ENCODE assay signal across 15 mouse cellular contexts in the genomic region with DNA sequence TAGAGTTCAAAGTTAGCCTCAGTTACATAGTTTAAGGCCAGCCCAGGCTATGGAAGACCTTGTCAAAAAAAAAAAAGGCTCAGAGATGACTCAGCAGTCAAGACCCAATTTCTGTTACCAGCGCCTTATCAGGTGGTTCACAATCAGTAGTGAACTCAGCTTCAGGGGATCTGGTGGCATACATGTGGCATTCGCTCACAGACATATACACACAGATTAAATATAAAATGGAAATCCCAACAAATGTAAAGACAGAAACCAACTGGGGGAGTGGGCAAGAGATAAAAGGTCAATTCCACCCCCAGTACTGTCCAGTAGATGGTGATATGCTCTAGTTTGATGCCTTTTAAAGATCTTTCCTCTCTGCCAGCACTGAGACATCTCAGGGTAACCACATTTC. TPM values are rescaled to one million over a fixed set of nuclear protein-coding genes. Genes with fewer than 3 reads are reported as not detected.
DNase-seq lines count a peak whose midpoint lies in the region; ATAC-seq and TF ChIP-seq lines count a peak whose summit lies in the region.
"Had no signal": no experiment of that assay in that cellular context is flagged by ENCODE, and none has a peak within 500 bp of the region (broad histone marks: within the 10 kb centered on the region; RNA-seq: fewer than 3 reads in every experiment).

No protein-coding gene starts in this region.

- H3K36me3 ChIP-seq in intestine, embryonic 16.5 days (ENCODE audit: control insufficient read depth, insufficient read depth, low read length), result peaks cover under 1% of the 10 kb centered on the region; the same call in 1 of the 2 replicates
- H3K36me3 ChIP-seq in intestine, embryonic 15.5 days, result peaks cover 6% of the 10 kb centered on the region; the same call in 1 of the 2 replicates
- H3K36me3 ChIP-seq in stomach, embryonic 15.5 days, result peaks cover 5% of the 10 kb centered on the region; the same call in 1 of the 2 replicates
- H3K36me3 ChIP-seq in kidney, adult 2 months (ENCODE audit: control insufficient read depth, insufficient read depth, low read length), result no peaks in the 10 kb centered on the region; the same call in 1 of the 2 replicates
- peaks cover 14% of the 10 kb centered on the region; the same call in 1 of the 2 replicates for H3K36me3 ChIP-seq in kidney, embryonic 14.5 days (ENCODE audit: control insufficient read depth, insufficient read depth, low read length)

- ATAC-seq in intestine, embryonic 16.5 days, result no peak
- ATAC-seq in intestine, embryonic 15.5 days, result no peak
- ATAC-seq in stomach, embryonic 15.5 days (ENCODE audit: insufficient read depth, low FRiP score, low read depth), result no peak
- no peak for ATAC-seq in kidney, embryonic 14.5 days (ENCODE audit: low FRiP score, low TSS enrichment)
- ATAC-seq: forebrain, embryonic 14.5 days had no signal

- no peak overlapping the region for H3K9ac ChIP-seq in intestine, embryonic 16.5 days (ENCODE audit: low read depth, low read length)
- no peak overlapping the region for H3K9ac ChIP-seq in intestine, embryonic 15.5 days
- no peak overlapping the region for H3K9ac ChIP-seq in stomach, embryonic 15.5 days
- H3K9ac ChIP-seq in kidney, embryonic 14.5 days (ENCODE audit: low read depth, low read length), result no peak overlapping the region
- H3K9ac ChIP-seq: limb, embryonic 13.5 days had no signal

- intact Hi-C loops in left cerebral cortex, postnatal 36 days (cut with DNase I), result no loop called here

- no peak overlapping the region for H3K4me3 ChIP-seq in intestine, embryonic 16.5 days (ENCODE audit: low read length)
- H3K4me3 ChIP-seq in intestine, embryonic 15.5 days (replicated peaks), result no peak overlapping the region
- H3K4me3 ChIP-seq in stomach, embryonic 15.5 days (replicated peaks), result no peak overlapping the region
- no peak overlapping the region for H3K4me3 ChIP-seq in kidney, adult 2 months (ENCODE audit: insufficient read depth, low read depth, low read length)
- no peak overlapping the region for H3K4me3 ChIP-seq in kidney, embryonic 14.5 days (ENCODE audit: low read length)

- peak overlapping the region; percentile 70; the same call in 1 of the 2 replicates for H3K27ac ChIP-seq in intestine, embryonic 16.5 days (ENCODE audit: low read length)
- H3K27ac ChIP-seq in intestine, embryonic 15.5 days, result no peak overlapping the region
- H3K27ac ChIP-seq in stomach, embryonic 15.5 days, result 0 out of 2 replicates have a peak overlapping the region, but pooled peaks have one; percentile 54
- no peak overlapping the region for H3K27ac ChIP-seq in kidney, adult 2 months (ENCODE audit: insufficient read depth, low read depth, low read length)
- H3K27ac ChIP-seq in kidney, embryonic 14.5 days (ENCODE audit: low read depth, low read length), result no peak overlapping the region
- H3K27ac ChIP-seq: limb, embryonic 13.5 days had no signal

- no peak overlapping the region for H3K4me2 ChIP-seq in intestine, embryonic 16.5 days (ENCODE audit: low read depth, low read length)
- H3K4me2 ChIP-seq in intestine, embryonic 15.5 days (replicated peaks), result no peak overlapping the region
- no peak overlapping the region for H3K4me2 ChIP-seq in stomach, embryonic 15.5 days
- no peak overlapping the region for H3K4me2 ChIP-seq in kidney, embryonic 14.5 days (replicated peaks; ENCODE audit: low read depth, low read length)

- no peak for TF ChIP-seq POLR2A in kidney, adult 2 months (IDR thresholded peaks at IDR 0.05; ENCODE audit: low read depth, low read length)

- WGBS in intestine, embryonic 16.5 days, result 92% methylated on average over 2 of the region's 2 CpGs
- WGBS in intestine, embryonic 15.5 days, result 93% methylated on average over 2 of the region's 2 CpGs
- 80% methylated on average over 2 of the region's 2 CpGs for WGBS in stomach, embryonic 15.5 days
- 95% methylated on average over 2 of the region's 2 CpGs for WGBS in kidney, adult 2 months
- 90% methylated on average over 2 of the region's 2 CpGs for WGBS in kidney, embryonic 14.5 days

- TF ChIP-seq CTCF in kidney, adult 2 months (conservative IDR thresholded peaks at IDR 0.05; ENCODE audit: insufficient read depth, insufficient read length, low read depth, low read length), result no peak

- no peaks in the 10 kb centered on the region for H3K27me3 ChIP-seq in intestine, embryonic 16.5 days (replicated peaks; ENCODE audit: control insufficient read depth, insufficient read depth, low read length)
- H3K27me3 ChIP-seq in intestine, embryonic 15.5 days (replicated peaks), result no peaks in the 10 kb centered on the region
- H3K27me3 ChIP-seq in stomach, embryonic 15.5 days (replicated peaks), result no peaks in the 10 kb centered on the region
- H3K27me3 ChIP-seq in kidney, adult 2 months (replicated peaks; ENCODE audit: control insufficient read depth, insufficient read depth, low read length), result no peaks in the 10 kb centered on the region
- no peaks in the 10 kb centered on the region for H3K27me3 ChIP-seq in kidney, embryonic 14.5 days (ENCODE audit: control insufficient read depth, insufficient read depth, low read length)

- H3K9me3 ChIP-seq in intestine, embryonic 16.5 days (ENCODE audit: control insufficient read depth, low read length), result no peaks in the 10 kb centered on the region
- H3K9me3 ChIP-seq in intestine, embryonic 15.5 days, result no peaks in the 10 kb centered on the region
- no peaks in the 10 kb centered on the region for H3K9me3 ChIP-seq in stomach, embryonic 15.5 days
- H3K9me3 ChIP-seq in kidney, embryonic 14.5 days (ENCODE audit: control insufficient read depth, low read length), result no peaks in the 10 kb centered on the region
- H3K9me3 ChIP-seq: limb, embryonic 13.5 days had no signal

- peaks cover 13% of the 10 kb centered on the region for H3K4me1 ChIP-seq in intestine, embryonic 16.5 days (ENCODE audit: control insufficient read depth, insufficient read depth, low read length)
- H3K4me1 ChIP-seq in intestine, embryonic 15.5 days (replicated peaks), result peaks cover 18% of the 10 kb centered on the region
- peaks cover 18% of the 10 kb centered on the region for H3K4me1 ChIP-seq in stomach, embryonic 15.5 days
- H3K4me1 ChIP-seq in kidney, adult 2 months (ENCODE audit: control insufficient read depth, insufficient read depth, low read length), result peaks cover 11% of the 10 kb centered on the region; the same call in 1 of the 2 replicates
- H3K4me1 ChIP-seq in kidney, embryonic 14.5 days (ENCODE audit: control insufficient read depth, insufficient read depth, low read length), result peaks cover 7% of the 10 kb centered on the region; the same call in 1 of the 2 replicates

- DNase-seq in MEL-GATA-1-ER (ENCODE audit: extremely low read depth, low read depth) (peak; percentile 75), liver (peak; percentile 61)
- no peak for DNase-seq in kidney, adult 2 months
- no peak for DNase-seq in left cerebral cortex, postnatal 36 days (ENCODE audit: low spot score in 2 of 2)
- DNase-seq: cerebellum, adult 11 months; gastrocnemius, postnatal 25 days; heart, postnatal 36 days; kidney, adult 8-10 months; layer of hippocampus, adult 9-11 months had no signal

RNA-seq across cellular contexts. Expression of a gene that starts 1.0 kb away (rescaled TPM):
- 14.0 and 15.6 TPM in 2 replicates for polyA plus RNA-seq in intestine, embryonic 16.5 days (2015; fragmentation: Nextera tagmentation; extraction: Ambion mirVana)
- 9.6 and 11.6 TPM in 2 replicates for polyA plus RNA-seq in intestine, embryonic 15.5 days (2015; fragmentation: Nextera tagmentation; extraction: Ambion mirVana)
- 9.4 and 11.2 TPM in 2 replicates for polyA plus RNA-seq in stomach, embryonic 15.5 days (2015; fragmentation: Nextera tagmentation; extraction: Ambion mirVana)
- polyA plus RNA-seq in kidney, adult 2 months (2012; rRNA removed), result 21.9 and 24.9 TPM in 2 replicates
- 5.6 and 7.5 TPM in 2 replicates for polyA plus RNA-seq in kidney, embryonic 14.5 days (2014; fragmentation: Nextera tagmentation; extraction: Ambion mirVana)
- 10 to 100 TPM; 49.0 to 52.7 TPM for total RNA-seq in left cerebral cortex, postnatal 36 days (2021)

RNA-seq across cellular contexts. Expression of a gene that starts 4.8 kb away (rescaled TPM):
- polyA plus RNA-seq in intestine, embryonic 16.5 days (2015; fragmentation: Nextera tagmentation; extraction: Ambion mirVana), result 347 and 368 TPM in 2 replicates
- 343 and 366 TPM in 2 replicates for polyA plus RNA-seq in intestine, embryonic 15.5 days (2015; fragmentation: Nextera tagmentation; extraction: Ambion mirVana)
- 265 and 289 TPM in 2 replicates for polyA plus RNA-seq in stomach, embryonic 15.5 days (2015; fragmentation: Nextera tagmentation; extraction: Ambion mirVana)
- polyA plus RNA-seq in kidney, adult 2 months (2012; rRNA removed), result 53.1 and 60.2 TPM in 2 replicates
- 224 and 286 TPM in 2 replicates for polyA plus RNA-seq in kidney, embryonic 14.5 days (2014; fragmentation: Nextera tagmentation; extraction: Ambion mirVana)
- 10 to 100 TPM; 42.3 to 45.4 TPM for total RNA-seq in left cerebral cortex, postnatal 36 days (2021)

RNA-seq across cellular contexts. Expression of a gene that starts 5.4 kb away (rescaled TPM):
- polyA plus RNA-seq in intestine, embryonic 16.5 days (2015; fragmentation: Nextera tagmentation; extraction: Ambion mirVana), result 19.0 and 19.8 TPM in 2 replicates
- polyA plus RNA-seq in intestine, embryonic 15.5 days (2015; fragmentation: Nextera tagmentation; extraction: Ambion mirVana), result 15.7 and 16.3 TPM in 2 replicates
- polyA plus RNA-seq in stomach, embryonic 15.5 days (2015; fragmentation: Nextera tagmentation; extraction: Ambion mirVana), result 16.7 and 18.4 TPM in 2 replicates
- polyA plus RNA-seq in kidney, adult 2 months (2012; rRNA removed), result 27.0 and 27.6 TPM in 2 replicates
- polyA plus RNA-seq in kidney, embryonic 14.5 days (2014; fragmentation: Nextera tagmentation; extraction: Ambion mirVana), result 12.4 and 17.7 TPM in 2 replicates
- total RNA-seq in left cerebral cortex, postnatal 36 days (2021), result 10 to 100 TPM; 30.4 to 33.5 TPM

RNA-seq across cellular contexts. Expression of a gene that starts 8.2 kb away (rescaled TPM):
- polyA plus RNA-seq in intestine, embryonic 16.5 days (2015; fragmentation: Nextera tagmentation; extraction: Ambion mirVana), result 217 and 224 TPM in 2 replicates
- polyA plus RNA-seq in intestine, embryonic 15.5 days (2015; fragmentation: Nextera tagmentation; extraction: Ambion mirVana), result 197 and 207 TPM in 2 replicates
- polyA plus RNA-seq in stomach, embryonic 15.5 days (2015; fragmentation: Nextera tagmentation; extraction: Ambion mirVana), result 159 and 176 TPM in 2 replicates
- polyA plus RNA-seq in kidney, adult 2 months (2012; rRNA removed), result 60.5 and 77.5 TPM in 2 replicates
- 131 and 142 TPM in 2 replicates for polyA plus RNA-seq in kidney, embryonic 14.5 days (2014; fragmentation: Nextera tagmentation; extraction: Ambion mirVana)
- total RNA-seq in left cerebral cortex, postnatal 36 days (2021), result 10 to 100 TPM; 41.9 to 50.1 TPM

RNA-seq across cellular contexts. Expression of a gene that starts 10.7 kb away (rescaled TPM):
- polyA plus RNA-seq in intestine, embryonic 16.5 days (2015; fragmentation: Nextera tagmentation; extraction: Ambion mirVana), result 0.18 and 0.28 TPM in 2 replicates
- 0.49 and 0.72 TPM in 2 replicates for polyA plus RNA-seq in intestine, embryonic 15.5 days (2015; fragmentation: Nextera tagmentation; extraction: Ambion mirVana)
- polyA plus RNA-seq in stomach, embryonic 15.5 days (2015; fragmentation: Nextera tagmentation; extraction: Ambion mirVana), result 0.50 and 1.2 TPM in 2 replicates
- polyA plus RNA-seq in kidney, adult 2 months (2012; rRNA removed), result 115 and 116 TPM in 2 replicates
- 0.96 and 1.0 TPM in 2 replicates for polyA plus RNA-seq in kidney, embryonic 14.5 days (2014; fragmentation: Nextera tagmentation; extraction: Ambion mirVana)
- not detected for total RNA-seq in left cerebral cortex, postnatal 36 days (2021)
- polyA plus RNA-seq: forebrain, embryonic 14.5 days had no signal

Comparison
In these comparisons a context has a peak if more than half of its experiments do, and no peak if none do; other contexts are left out.
1. H3K27ac ChIP-seq: peak in intestine, embryonic 16.5 days (single experiment) and stomach, embryonic 15.5 days (single experiment); none in intestine, embryonic 15.5 days (single experiment), kidney, adult 2 months (single experiment) and kidney, embryonic 14.5 days (single experiment).
2. DNase-seq: peak in MEL-GATA-1-ER (single experiment) and liver (single experiment); none in kidney, adult 2 months (single experiment) and left cerebral cortex, postnatal 36 days (0 of 2).